Comparison of ENCODE assay signal across 10 mouse cellular contexts in the genomic region with DNA sequence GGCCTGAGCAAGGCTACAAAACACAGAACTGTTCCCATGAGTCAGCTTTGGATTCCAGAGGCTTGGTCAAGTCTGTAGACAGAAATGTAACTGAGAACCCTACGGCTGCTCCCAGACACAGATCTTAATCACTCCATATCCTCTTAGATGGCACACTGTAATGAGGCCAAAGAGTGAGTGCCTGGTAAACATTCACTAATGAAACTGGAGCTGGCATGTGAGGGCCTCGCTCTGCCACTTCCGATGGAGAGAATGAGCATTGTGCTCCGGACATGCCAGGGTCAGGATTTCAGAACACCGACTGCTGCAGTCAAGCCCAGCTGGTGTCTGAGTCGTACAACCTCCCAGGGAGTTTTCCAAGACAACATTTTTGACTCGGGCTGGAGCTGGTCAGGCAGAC. TPM values are rescaled to one million over a fixed set of nuclear protein-coding genes. Genes with fewer than 3 reads are reported as not detected.
A peak's percentile ranks its signal among the peaks of the same experiment; 100 is the strongest.
DNase-seq lines count a peak whose midpoint lies in the region; ATAC-seq and TF ChIP-seq lines count a peak whose summit lies in the region.
"Had no signal": no experiment of that assay in that cellular context is flagged by ENCODE, and none has a peak within 500 bp of the region (broad histone marks: within the 10 kb centered on the region; RNA-seq: fewer than 3 reads in every experiment).

No protein-coding gene starts in this region.

- H3K9ac ChIP-seq in embryonic facial prominence, embryonic 11.5 days (replicated peaks; ENCODE audit: low read length): no peak overlapping the region
- no peak overlapping the region for H3K9ac ChIP-seq in kidney, postnatal 0 days (ENCODE audit: low read depth, low read length)

- H3K27me3 ChIP-seq in embryonic facial prominence, embryonic 11.5 days (ENCODE audit: control insufficient read depth, insufficient read depth, low read length): no peaks in the 10 kb centered on the region
- H3K27me3 ChIP-seq in kidney, postnatal 0 days (ENCODE audit: insufficient read depth, low read length): no peaks in the 10 kb centered on the region

- no peak for TF ChIP-seq CTCF in kidney, postnatal 0 days (IDR thresholded peaks at IDR 0.05; ENCODE audit: low read depth)

- H3K4me1 ChIP-seq in embryonic facial prominence, embryonic 11.5 days (ENCODE audit: control insufficient read depth, insufficient read depth, low read length): peaks cover 6% of the 10 kb centered on the region
- H3K4me1 ChIP-seq in kidney, postnatal 0 days (replicated peaks; ENCODE audit: insufficient read depth, low read length): peaks cover 17% of the 10 kb centered on the region

- DNase-seq in adrenal gland, adult 2 months: peak; percentile 23
- no peak for DNase-seq in adrenal gland, adult 18-20 months (ENCODE audit: low spot score in 2 of 2)
- peak; percentile 45 for DNase-seq in embryonic facial prominence, embryonic 11.5 days (ENCODE audit: low spot score)
- peak; percentile 89 for DNase-seq in kidney, postnatal 0 days (ENCODE audit: low spot score)
- peak; percentile 15 for DNase-seq in lung, postnatal 36 days
- no peak for DNase-seq in natural killer cell, adult 2 months (ENCODE audit: low spot score in 2 of 2)
- DNase-seq in cerebellum, postnatal 25 days: no peak
- DNase-seq: cerebellum, adult 8-10 months; gastrocnemius, postnatal 14 days had no signal

- H3K4me2 ChIP-seq in embryonic facial prominence, embryonic 11.5 days (ENCODE audit: low read depth, low read length): no peak overlapping the region
- no peak overlapping the region for H3K4me2 ChIP-seq in kidney, postnatal 0 days (ENCODE audit: low read length)

- ATAC-seq in embryonic facial prominence, embryonic 11.5 days (replicated peaks; ENCODE audit: insufficient number of reproducible peaks, low FRiP score, low TSS enrichment, low read depth): 0 out of 2 replicates have a peak, but pooled peaks have one; percentile 23
- ATAC-seq in kidney, postnatal 0 days (replicated peaks; ENCODE audit: low FRiP score, low read depth): peak; percentile 85
- ATAC-seq in megakaryocyte-erythroid progenitor cell, adult 5-6 weeks (replicated peaks; ENCODE audit: low FRiP score, low TSS enrichment, poor library complexity, severe bottlenecking): no peak

- 36% methylated on average over 7 of the region's 7 CpGs for WGBS in embryonic facial prominence, embryonic 11.5 days
- 18% methylated on average over 7 of the region's 7 CpGs for WGBS in kidney, postnatal 0 days

- H3K36me3 ChIP-seq in embryonic facial prominence, embryonic 11.5 days (replicated peaks; ENCODE audit: control insufficient read depth, insufficient read depth, low read depth, low read length): no peaks in the 10 kb centered on the region
- peaks cover 6% of the 10 kb centered on the region; the same call in 1 of the 2 replicates for H3K36me3 ChIP-seq in kidney, postnatal 0 days (ENCODE audit: insufficient read depth, low read length)

- no peak overlapping the region for H3K4me3 ChIP-seq in embryonic facial prominence, embryonic 11.5 days (ENCODE audit: low read depth, low read length)
- H3K4me3 ChIP-seq in kidney, postnatal 0 days (replicated peaks; ENCODE audit: low read depth, low read length): no peak overlapping the region

- H3K27ac ChIP-seq in embryonic facial prominence, embryonic 11.5 days (replicated peaks; ENCODE audit: low read depth, low read length): peak overlapping the region; percentile 52; the same call in 1 of the 2 replicates
- peak overlapping the region; percentile 78 for H3K27ac ChIP-seq in kidney, postnatal 0 days

- no peaks in the 10 kb centered on the region for H3K9me3 ChIP-seq in embryonic facial prominence, embryonic 11.5 days (replicated peaks; ENCODE audit: control insufficient read depth, low read length)
- no peaks in the 10 kb centered on the region for H3K9me3 ChIP-seq in kidney, postnatal 0 days (replicated peaks; ENCODE audit: low read length)

RNA-seq across cellular contexts. Expression of gene Rflnb, which starts 32.4 kb away (rescaled TPM):
- total RNA-seq in adrenal gland, adult 2 months (2021): 10 to 100 TPM; 14.8 to 29.8 TPM
- 23.1 and 30.5 TPM in 2 replicates for polyA plus RNA-seq in adrenal gland, adult 2 months (2012; rRNA removed)
- 10 to 100 TPM; 14.2 to 27.1 TPM for total RNA-seq in adrenal gland, adult 18-20 months (2021)
- polyA plus RNA-seq in embryonic facial prominence, embryonic 11.5 days (2014; fragmentation: Nextera tagmentation; extraction: Ambion mirVana): 34.7 TPM in 2 replicates
- 39.3 and 43.1 TPM in 2 replicates for polyA plus RNA-seq in kidney, postnatal 0 days (2015; fragmentation: Nextera tagmentation; extraction: Ambion mirVana)
- total RNA-seq in megakaryocyte-erythroid progenitor cell, adult 5-6 weeks (2014; fragmentation: Nextera tagmentation): 1.2 TPM in 1 of 2 replicates, not detected in the other
- total RNA-seq in megakaryocyte-erythroid progenitor cell, adult 5-6 weeks (2017): 0.95 and 1.5 TPM in 2 replicates

Comparison
In these comparisons a context has a peak if more than half of its experiments do, and no peak if none do; other contexts are left out.
1. DNase-seq: peak in adrenal gland, adult 2 months (single experiment), embryonic facial prominence, embryonic 11.5 days (single experiment), kidney, postnatal 0 days (single experiment) and lung, postnatal 36 days (single experiment); none in adrenal gland, adult 18-20 months (0 of 2), natural killer cell, adult 2 months (0 of 2) and cerebellum, postnatal 25 days (0 of 2).
2. RNA of gene Rflnb, which starts 32.4 kb away (total RNA-seq): 14.8 to 29.8 TPM in adrenal gland, adult 2 months and 14.2 to 27.1 TPM in adrenal gland, adult 18-20 months; 0.95 to 1.5 TPM in megakaryocyte-erythroid progenitor cell, adult 5-6 weeks; every median in the first group is over 4 times any median in the second.